Mouse (Mus musculus): ENCODE measurements around the gene Aifm3. TPM values are rescaled to one million over a fixed set of nuclear protein-coding genes. Genes with fewer than 3 reads are reported as not detected.

Aifm3 gene
- polyA plus RNA-seq, 1 experiment from 2014 or later: 3.0 TPM

GRCm38 (mm10) chr16:17472498-17472897 is 16.9 kb upstream of the Aifm3 start:
- peaks cover 7% of the 10 kb centered on the region; the same call in 1 of the 2 replicates for H3K36me3 ChIP-seq (ENCODE audit: control insufficient read depth, insufficient read depth, low read length)
- WGBS: 92% methylated on average over 6 of the region's 6 CpGs
- no peak overlapping the region for H3K9ac ChIP-seq (ENCODE audit: low read length)
- no peak overlapping the region for H3K4me3 ChIP-seq (ENCODE audit: low read depth, low read length)
- no peaks in the 10 kb centered on the region for H3K4me1 ChIP-seq (ENCODE audit: control insufficient read depth, insufficient read depth, low read length)
- ATAC-seq (ENCODE audit: low FRiP score) (no peak), DNase-seq (ENCODE audit: low spot score, missing footprints) (peak; percentile 2)
- H3K27me3 ChIP-seq (ENCODE audit: control insufficient read depth, insufficient read depth, low read length): no peaks in the 10 kb centered on the region
- H3K9me3 ChIP-seq (ENCODE audit: control insufficient read depth, low read length): no peaks in the 10 kb centered on the region
- H3K27ac ChIP-seq (ENCODE audit: low read depth, low read length): no peak overlapping the region
- H3K4me2 ChIP-seq: no peak overlapping the region

GRCm38 (mm10) chr16:17474091-17474490 is 15.3 kb upstream of the Aifm3 start:
- H3K9ac ChIP-seq (ENCODE audit: low read length): no peak overlapping the region
- no peak overlapping the region for H3K4me3 ChIP-seq (ENCODE audit: low read depth, low read length)
- no peaks in the 10 kb centered on the region for H3K4me1 ChIP-seq (ENCODE audit: control insufficient read depth, insufficient read depth, low read length)
- no peak overlapping the region for H3K4me2 ChIP-seq
- no peak for DNase-seq (ENCODE audit: low spot score, missing footprints)
- H3K9me3 ChIP-seq (ENCODE audit: control insufficient read depth, low read length): no peaks in the 10 kb centered on the region
- H3K27me3 ChIP-seq (ENCODE audit: control insufficient read depth, insufficient read depth, low read length): no peaks in the 10 kb centered on the region
- no peak for ATAC-seq (ENCODE audit: low FRiP score)
- no peak overlapping the region for H3K27ac ChIP-seq (ENCODE audit: low read depth, low read length)
- peaks cover 3% of the 10 kb centered on the region; the same call in 1 of the 2 replicates for H3K36me3 ChIP-seq (ENCODE audit: control insufficient read depth, insufficient read depth, low read length)

GRCm38 (mm10) chr16:17474761-17475160 is 14.7 kb upstream of the Aifm3 start:
- no peaks in the 10 kb centered on the region for H3K27me3 ChIP-seq (ENCODE audit: control insufficient read depth, insufficient read depth, low read length)
- ATAC-seq (ENCODE audit: low FRiP score): no peak
- no peak overlapping the region for H3K4me2 ChIP-seq
- H3K9ac ChIP-seq (ENCODE audit: low read length): no peak overlapping the region
- H3K27ac ChIP-seq (ENCODE audit: low read depth, low read length): no peak overlapping the region
- peak; percentile 17 for DNase-seq (ENCODE audit: low spot score, missing footprints)
- 94% methylated on average over 2 of the region's 2 CpGs for WGBS
- no peaks in the 10 kb centered on the region for H3K9me3 ChIP-seq (ENCODE audit: control insufficient read depth, low read length)
- no peaks in the 10 kb centered on the region for H3K4me1 ChIP-seq (ENCODE audit: control insufficient read depth, insufficient read depth, low read length)
- no peak overlapping the region for H3K4me3 ChIP-seq (ENCODE audit: low read depth, low read length)
- 0 out of 2 replicates have a peak, but pooled peaks cover 2% of the 10 kb centered on the region for H3K36me3 ChIP-seq (ENCODE audit: control insufficient read depth, insufficient read depth, low read length)

GRCm38 (mm10) chr16:17475326-17475725 is 14.1 kb upstream of the Aifm3 start:
- WGBS: 97% methylated on average over 4 of the region's 4 CpGs
- ATAC-seq (ENCODE audit: low FRiP score) (no peak), DNase-seq (ENCODE audit: low spot score, missing footprints) (peak; percentile 57)
- H3K4me2 ChIP-seq: no peak overlapping the region
- no peaks in the 10 kb centered on the region for H3K9me3 ChIP-seq (ENCODE audit: control insufficient read depth, low read length)
- H3K36me3 ChIP-seq (ENCODE audit: control insufficient read depth, insufficient read depth, low read length): no peaks in the 10 kb centered on the region
- no peak overlapping the region for H3K9ac ChIP-seq (ENCODE audit: low read length)
- H3K4me1 ChIP-seq (ENCODE audit: control insufficient read depth, insufficient read depth, low read length): no peaks in the 10 kb centered on the region
- no peaks in the 10 kb centered on the region for H3K27me3 ChIP-seq (ENCODE audit: control insufficient read depth, insufficient read depth, low read length)
- no peak overlapping the region for H3K27ac ChIP-seq (ENCODE audit: low read depth, low read length)
- no peak overlapping the region for H3K4me3 ChIP-seq (ENCODE audit: low read depth, low read length)

GRCm38 (mm10) chr16:17478331-17478943 is 11.0 kb upstream of the Aifm3 start:
- Histone ChIP-seq H3K4me1 (ENCODE audit: control insufficient read depth, insufficient read depth, low read length) (no peaks in the 10 kb centered on the region), H3K9ac (ENCODE audit: low read length) (no peak overlapping the region), H3K4me3 (ENCODE audit: low read depth, low read length) (no peak overlapping the region), H3K36me3 (ENCODE audit: control insufficient read depth, insufficient read depth, low read length) (peaks cover 1% of the 10 kb centered on the region; the same call in 1 of the 2 replicates), H3K27me3 (ENCODE audit: control insufficient read depth, insufficient read depth, low read length) (no peaks in the 10 kb centered on the region), H3K27ac (ENCODE audit: low read depth, low read length) (no peak overlapping the region), H3K9me3 (ENCODE audit: control insufficient read depth, low read length) (no peaks in the 10 kb centered on the region), H3K4me2 (no peak overlapping the region)
- 84% methylated on average over 4 of the region's 4 CpGs for WGBS
- DNase-seq (ENCODE audit: low spot score, missing footprints): peak; percentile 23
- ATAC-seq (ENCODE audit: low FRiP score): no peak

- H3K9ac ChIP-seq (ENCODE audit: low read length): no peak overlapping the region
- H3K4me3 ChIP-seq (ENCODE audit: low read depth, low read length): no peak overlapping the region
- H3K9me3 ChIP-seq (ENCODE audit: control insufficient read depth, low read length): no peaks in the 10 kb centered on the region
- WGBS: 89% methylated on average over 2 of the region's 2 CpGs
- ATAC-seq (ENCODE audit: low FRiP score) (no peak), DNase-seq (ENCODE audit: low spot score, missing footprints) (no peak)
- no peak overlapping the region for H3K27ac ChIP-seq (ENCODE audit: low read depth, low read length)
- peaks cover 14% of the 10 kb centered on the region; the same call in 1 of the 2 replicates for H3K36me3 ChIP-seq (ENCODE audit: control insufficient read depth, insufficient read depth, low read length)
- no peaks in the 10 kb centered on the region for H3K4me1 ChIP-seq (ENCODE audit: control insufficient read depth, insufficient read depth, low read length)
- H3K27me3 ChIP-seq (ENCODE audit: control insufficient read depth, insufficient read depth, low read length): no peaks in the 10 kb centered on the region
- H3K4me2 ChIP-seq: no peak overlapping the region
These were observed 7.9 kb upstream of the Aifm3 start for GRCm38 (mm10) chr16:17481465-17481864.

GRCm38 (mm10) chr16:17486505-17486904 is 2.9 kb upstream of the Aifm3 start:
- no peak overlapping the region for H3K4me2 ChIP-seq
- H3K27ac ChIP-seq (ENCODE audit: low read depth, low read length): no peak overlapping the region
- whole genome bisulfite sequencing: 79% methylated on average over 3 of the region's 3 CpGs
- peaks cover 14% of the 10 kb centered on the region; the same call in 1 of the 2 replicates for H3K36me3 ChIP-seq (ENCODE audit: control insufficient read depth, insufficient read depth, low read length)
- peaks cover 11% of the 10 kb centered on the region; the same call in 1 of the 2 replicates for H3K27me3 ChIP-seq (ENCODE audit: control insufficient read depth, insufficient read depth, low read length)
- DNase-seq (ENCODE audit: low spot score, missing footprints) (no peak), ATAC-seq (ENCODE audit: low FRiP score) (no peak)
- H3K4me1 ChIP-seq (ENCODE audit: control insufficient read depth, insufficient read depth, low read length): peaks cover 11% of the 10 kb centered on the region
- no peaks in the 10 kb centered on the region for H3K9me3 ChIP-seq (ENCODE audit: control insufficient read depth, low read length)
- H3K4me3 ChIP-seq (ENCODE audit: low read depth, low read length): no peak overlapping the region
- H3K9ac ChIP-seq (ENCODE audit: low read length): no peak overlapping the region

GRCm38 (mm10) chr16:17488478-17489468 is 638 bp upstream of the Aifm3 start:
- DNase-seq (ENCODE audit: low spot score, missing footprints): peak; percentile 85
- Histone ChIP-seq H3K36me3 (ENCODE audit: control insufficient read depth, insufficient read depth, low read length) (peaks cover 9% of the 10 kb centered on the region; the same call in 1 of the 2 replicates), H3K4me3 (ENCODE audit: low read depth, low read length) (peak overlapping the region; percentile 38), H3K4me1 (ENCODE audit: control insufficient read depth, insufficient read depth, low read length) (peaks cover 11% of the 10 kb centered on the region), H3K27me3 (ENCODE audit: control insufficient read depth, insufficient read depth, low read length) (peaks cover 11% of the 10 kb centered on the region; the same call in 1 of the 2 replicates), H3K9me3 (ENCODE audit: control insufficient read depth, low read length) (no peaks in the 10 kb centered on the region), H3K4me2 (peak overlapping the region; percentile 83), H3K9ac (ENCODE audit: low read length) (peak overlapping the region; percentile 53), H3K27ac (ENCODE audit: low read depth, low read length) (no peak overlapping the region)
- peak; percentile 45; the same call in 1 of the 2 replicates for ATAC-seq (ENCODE audit: low FRiP score)
- WGBS: 50% methylated on average over 14 of the region's 14 CpGs

- no peak overlapping the region for H3K4me3 ChIP-seq (ENCODE audit: low read depth, low read length)
- H3K4me1 ChIP-seq (ENCODE audit: control insufficient read depth, insufficient read depth, low read length): peaks cover 11% of the 10 kb centered on the region
- no peak overlapping the region for H3K4me2 ChIP-seq
- DNase-seq (ENCODE audit: low spot score, missing footprints): no peak
- H3K27ac ChIP-seq (ENCODE audit: low read depth, low read length): no peak overlapping the region
- 92% methylated on average over 5 of the region's 5 CpGs for WGBS
- no peak for ATAC-seq (ENCODE audit: low FRiP score)
- H3K27me3 ChIP-seq (ENCODE audit: control insufficient read depth, insufficient read depth, low read length): peaks cover 11% of the 10 kb centered on the region; the same call in 1 of the 2 replicates
- H3K9ac ChIP-seq (ENCODE audit: low read length): no peak overlapping the region
- no peaks in the 10 kb centered on the region; the same call in 1 of the 2 replicates for H3K36me3 ChIP-seq (ENCODE audit: control insufficient read depth, insufficient read depth, low read length)
- H3K9me3 ChIP-seq (ENCODE audit: control insufficient read depth, low read length): no peaks in the 10 kb centered on the region
These were observed 1.7 kb downstream of the Aifm3 start for GRCm38 (mm10) chr16:17491154-17491553.

Data from midbrain, embryonic 11.5 days (tissue).